Mouse (Mus musculus) CH12.LX (cell line): ENCODE results near the gene St7. TPM values are rescaled to one million over a fixed set of nuclear protein-coding genes. Genes with fewer than 3 reads are reported as not detected.

Experiments
- DNase-seq: peaks from one replicate; pipeline ENCODE4 v3.0.0-alpha.2; 2013; ENCODE audit errors: extremely low read depth
- H3K27ac ChIP-seq: 2 replicates; pipeline ENCODE4 v1.5.1; 2012; ENCODE audit warnings: low read depth, mild to moderate bottlenecking, control low read depth, moderate library complexity; ENCODE audit not compliant: insufficient read depth
- H3K27me3 ChIP-seq: replicated peaks from 2 replicates; pipeline ENCODE3; 2012; ENCODE audit warnings: inconsistent platforms
- H3K36me3 ChIP-seq, 2 experiments: replicated peaks in 1 of 2; 2 replicates each; pipeline versions ENCODE3 to v1.6.1; 2012; ENCODE audit warnings: inconsistent platforms in 1 of 2, low read length in 1 of 2, mild to moderate bottlenecking in 1 of 2, mixed read lengths in 1 of 2, moderate library complexity in 1 of 2; ENCODE audit not compliant: control insufficient read depth in 1 of 2, insufficient read depth in 1 of 2
- H3K4me1 ChIP-seq, 2 experiments: 2 replicates each; pipeline ENCODE4 v1.6.1; 2012; ENCODE audit warnings: inconsistent platforms in 1 of 2, moderate library complexity in 1 of 2; ENCODE audit not compliant: insufficient read depth in 2 of 2, control insufficient read depth in 1 of 2
- H3K4me2 ChIP-seq: 2 replicates; pipeline ENCODE4 v1.6.1; 2012; ENCODE audit warnings: low read depth, mild to moderate bottlenecking, control low read depth; ENCODE audit not compliant: poor library complexity, insufficient read depth, severe bottlenecking
- H3K4me3 ChIP-seq, 3 experiments: fragments of 150-350 bp in 1 of 3; sonication (generic) in 1 of 3; replicated peaks in 1 of 3; 2 replicates each; pipeline versions ENCODE3 to v1.5.1; 2011 to 2012; ENCODE audit warnings: low read depth in 2 of 3, low read length in 2 of 3, mild to moderate bottlenecking in 2 of 3, moderate library complexity in 2 of 3, control low read depth in 1 of 3, improper control_type of control experiment in 1 of 3, inconsistent platforms in 1 of 3, mixed read lengths in 1 of 3; ENCODE audit not compliant: poor library complexity in 1 of 3
- H3K79me2 ChIP-seq: replicated peaks from 2 replicates; pipeline ENCODE4 v1.6.1; 2012; ENCODE audit warnings: mild to moderate bottlenecking, moderate library complexity; ENCODE audit not compliant: control insufficient read depth, poor library complexity, insufficient read depth, severe bottlenecking; ENCODE audit errors: extremely low read depth
- H3K9ac ChIP-seq: 2 replicates; pipeline ENCODE4 v1.6.1; 2012; ENCODE audit warnings: low read depth, mild to moderate bottlenecking, control low read depth, moderate library complexity; ENCODE audit not compliant: insufficient read depth
- H3K9me3 ChIP-seq: replicated peaks from 2 replicates; pipeline ENCODE3; 2012; ENCODE audit warnings: low read length, inconsistent platforms, mixed read lengths
- CHD1 ChIP-seq: IDR thresholded peaks from 2 replicates; pipeline ENCODE4 v1.6.1; 2012; ENCODE audit warnings: low read depth, low read length, improper control_type of control experiment, inconsistent platforms
- CHD2 ChIP-seq: IDR thresholded peaks from 2 replicates; pipeline ENCODE4 v1.6.1; 2011; ENCODE audit warnings: low read length, improper control_type of control experiment
- E2F4 ChIP-seq: IDR thresholded peaks from 2 replicates; pipeline ENCODE4 v1.6.1; 2011; ENCODE audit warnings: low read depth, low read length, improper control_type of control experiment; ENCODE audit not compliant: insufficient replicate concordance
- ELF1 ChIP-seq: IDR thresholded peaks from 2 replicates; pipeline ENCODE4 v1.6.1; 2014; ENCODE audit warnings: low read depth, mild to moderate bottlenecking, inconsistent platforms, low read length, improper control_type of control experiment
- EP300 ChIP-seq: IDR thresholded peaks from 2 replicates; pipeline ENCODE4 v1.6.1; 2011; ENCODE audit warnings: low read length, improper control_type of control experiment
- GABPA ChIP-seq: IDR thresholded peaks from 2 replicates; pipeline ENCODE4 v1.6.1; 2012; ENCODE audit warnings: low read depth, low read length, improper control_type of control experiment, inconsistent platforms; ENCODE audit not compliant: insufficient replicate concordance
- HCFC1 ChIP-seq: IDR thresholded peaks from 2 replicates; pipeline ENCODE4 v1.6.1; 2012; ENCODE audit warnings: low read depth, mild to moderate bottlenecking, inconsistent platforms, low read length, improper control_type of control experiment
- IRF4 ChIP-seq: IDR thresholded peaks from 2 replicates; pipeline ENCODE4 v1.6.1; 2014; ENCODE audit warnings: low read depth, mild to moderate bottlenecking, inconsistent platforms, low read length, improper control_type of control experiment
- JUND ChIP-seq: conservative IDR thresholded peaks from 2 replicates; pipeline ENCODE4 v1.6.1; 2011; ENCODE audit warnings: low read depth, low read length, improper control_type of control experiment
- MAFK ChIP-seq: IDR thresholded peaks from 2 replicates; pipeline ENCODE4 v1.6.1; 2011; ENCODE audit warnings: low read length, improper control_type of control experiment; ENCODE audit not compliant: insufficient replicate concordance
- MEF2A ChIP-seq: IDR thresholded peaks from 2 replicates; pipeline ENCODE4 v1.6.1; 2014; ENCODE audit warnings: low read depth, mild to moderate bottlenecking, inconsistent platforms, low read length, improper control_type of control experiment, borderline replicate concordance
- MXI1 ChIP-seq: IDR thresholded peaks from 2 replicates; pipeline ENCODE4 v1.6.1; 2011; ENCODE audit warnings: mild to moderate bottlenecking, low read depth, low read length, improper control_type of control experiment
- NELFE ChIP-seq: IDR thresholded peaks from 2 replicates; pipeline ENCODE4 v1.6.1; 2011; ENCODE audit warnings: low read depth, low read length, improper control_type of control experiment
- NRF1 ChIP-seq: IDR thresholded peaks from 2 replicates; pipeline ENCODE4 v1.6.1; 2014; ENCODE audit warnings: low read depth, mild to moderate bottlenecking, inconsistent platforms, low read length, improper control_type of control experiment, moderate library complexity
- SIN3A ChIP-seq: IDR thresholded peaks from 2 replicates; pipeline ENCODE4 v1.6.1; 2012; ENCODE audit warnings: low read length, improper control_type of control experiment, inconsistent platforms
- TBP ChIP-seq: conservative IDR thresholded peaks from 2 replicates; pipeline ENCODE4 v1.6.1; 2011; ENCODE audit warnings: low read depth, low read length, improper control_type of control experiment
- TCF12 ChIP-seq: IDR thresholded peaks from 2 replicates; pipeline ENCODE4 v1.6.1; 2014; ENCODE audit warnings: low read depth, mild to moderate bottlenecking, inconsistent platforms, low read length, improper control_type of control experiment
- USF1 ChIP-seq: IDR thresholded peaks from 2 replicates; pipeline ENCODE4 v1.6.1; 2014; ENCODE audit warnings: low read depth, mild to moderate bottlenecking, inconsistent platforms, low read length, improper control_type of control experiment
- USF2 ChIP-seq: conservative IDR thresholded peaks from 2 replicates; pipeline ENCODE4 v1.6.1; 2011; ENCODE audit warnings: low read depth, low read length, improper control_type of control experiment
- ZMIZ1 ChIP-seq: IDR thresholded peaks from 2 replicates; pipeline ENCODE4 v1.6.1; 2012; ENCODE audit warnings: low read depth, mild to moderate bottlenecking, inconsistent platforms, low read length, improper control_type of control experiment
- ZNF384 ChIP-seq: IDR thresholded peaks from 2 replicates; pipeline ENCODE4 v1.6.1; 2012; ENCODE audit warnings: low read depth, low read length, improper control_type of control experiment, inconsistent platforms
- dilution Hi-C: fragments of 300-500 bp; cut with MboI; formaldehyde crosslinking; loops from 2 replicates; pipeline ENCODE4 v1.14.3; 2020; ENCODE audit warnings: low sequenced_read_pairs; ENCODE audit not compliant: extremely low pct_unique_long_range_greater_than_20kb, extremely low pct_ligation_motif_present
- in situ Hi-C: fragments of 300-500 bp; cut with MboI; formaldehyde crosslinking; loops from 3 replicates; pipeline ENCODE4 v1.14.3; 2019; ENCODE audit warnings: low sequenced_read_pairs, low pct_ligation_motif_present, low pct_unique_long_range_greater_than_20kb, mixed read lengths
- polyA plus RNA-seq: library from polyadenylated mRNA; unstranded; fragments of >175 nt; gene quantifications from 2 replicates; pipeline ENCODE4 v1.2.1, GENCODE M21; 2012; ENCODE audit warnings: low read depth; ENCODE audit not compliant: insufficient read length
- total RNA-seq, 2 experiments: library from RNA; depleted of rRNA; stranded (reverse); fragments of 300-350 nt in 1 of 2; fragments of >200 nt in 1 of 2; gene quantifications; 2 replicates each; pipeline ENCODE4 v1.2.3; 2012 to 2014

Gene St7
- total and polyA plus RNA-seq, 3 experiments, result 33.9 to 64.1 (median 35.3) TPM

DNA sequence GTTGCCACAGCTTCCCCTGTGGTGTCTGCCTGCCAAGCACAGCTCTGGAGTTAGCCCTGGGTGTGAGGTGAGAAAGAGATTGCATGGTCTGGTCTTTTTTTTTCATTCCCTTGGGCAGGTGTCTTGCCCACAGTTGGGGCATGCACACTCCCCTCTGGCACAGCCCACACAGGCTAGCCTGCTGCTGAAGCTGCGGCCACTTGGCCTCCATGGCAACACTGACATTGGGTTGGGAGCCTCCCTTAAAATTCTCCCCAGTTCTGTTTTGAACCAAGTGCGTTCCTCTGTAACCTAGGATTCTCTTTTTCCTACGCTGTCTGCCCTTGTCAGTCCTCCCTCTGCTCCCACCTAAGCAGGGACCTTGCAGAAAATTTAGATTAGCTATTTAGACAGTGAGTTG is 213.0 kb downstream of the St7 start:
- no peak overlapping the region for H3K4me3 ChIP-seq
- peaks cover 12 to 58% of the 10 kb centered on the region in 2 experiments for H3K36me3 ChIP-seq
- H3K4me2 ChIP-seq, result no peak overlapping the region
- H3K27ac ChIP-seq, result no peak overlapping the region
- DNase-seq, result no peak
- H3K27me3 ChIP-seq, result no peaks in the 10 kb centered on the region
- dilution Hi-C loops, result no loop called here
- no peaks in the 10 kb centered on the region for H3K9me3 ChIP-seq
- H3K9ac ChIP-seq, result no peak overlapping the region
- in situ Hi-C loops, result loop anchor here (25.0 kb wide), 1 partner anchor 457 kb away; no protein-coding TSS in a partner anchor
- TF ChIP-seq CHD1, result no peak
- no peak for TF ChIP-seq ZNF384
- no peak for TF ChIP-seq MAFK
- TF ChIP-seq IRF4, result no peak
- no peak for TF ChIP-seq ZMIZ1
- TF ChIP-seq JUND, result no peak
- no peak for TF ChIP-seq GABPA
- no peak for TF ChIP-seq CHD2
- no peak for TF ChIP-seq NELFE
- no peak for TF ChIP-seq USF1
- TF ChIP-seq E2F4, result no peak
- no peaks in the 10 kb centered on the region for H3K79me2 ChIP-seq
- no peaks in the 10 kb centered on the region for H3K4me1 ChIP-seq

DNA sequence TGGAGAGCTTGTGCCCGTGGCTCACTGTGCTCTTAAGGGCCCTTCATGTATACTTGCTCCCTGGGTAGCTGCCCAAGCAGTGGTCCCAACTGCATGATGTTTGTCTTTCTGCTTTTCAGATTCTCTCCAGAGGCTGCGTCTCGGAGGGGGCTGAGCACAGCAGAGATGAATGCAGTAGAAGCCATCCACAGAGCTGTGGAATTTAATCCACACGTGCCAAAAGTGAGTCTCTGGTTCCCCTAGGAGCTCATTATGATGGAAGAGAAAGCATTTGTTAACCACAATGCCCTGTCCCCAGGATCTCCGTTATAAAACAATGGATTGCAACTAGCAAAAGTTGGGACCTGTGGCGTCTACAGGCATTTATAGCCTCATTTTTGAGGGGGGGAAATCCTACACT is 213.6 kb downstream of the St7 start:
- dilution Hi-C loops, result no loop called here
- Histone ChIP-seq H3K4me2 (no peak overlapping the region), H3K9me3 (no peaks in the 10 kb centered on the region), H3K79me2 (no peaks in the 10 kb centered on the region), H3K27me3 (no peaks in the 10 kb centered on the region), H3K36me3 (peaks cover 12 to 63% of the 10 kb centered on the region in 2 experiments), H3K4me1 (no peaks in the 10 kb centered on the region), H3K27ac (no peak overlapping the region), H3K9ac (no peak overlapping the region), H3K4me3 (no peak overlapping the region)
- in situ Hi-C loops, result loop anchor here (25.0 kb wide), 1 partner anchor 456 kb away; no protein-coding TSS in a partner anchor
- no peak for DNase-seq
- TF ChIP-seq USF1 (no peak), NELFE (no peak), USF2 (no peak), MXI1 (no peak)

DNA sequence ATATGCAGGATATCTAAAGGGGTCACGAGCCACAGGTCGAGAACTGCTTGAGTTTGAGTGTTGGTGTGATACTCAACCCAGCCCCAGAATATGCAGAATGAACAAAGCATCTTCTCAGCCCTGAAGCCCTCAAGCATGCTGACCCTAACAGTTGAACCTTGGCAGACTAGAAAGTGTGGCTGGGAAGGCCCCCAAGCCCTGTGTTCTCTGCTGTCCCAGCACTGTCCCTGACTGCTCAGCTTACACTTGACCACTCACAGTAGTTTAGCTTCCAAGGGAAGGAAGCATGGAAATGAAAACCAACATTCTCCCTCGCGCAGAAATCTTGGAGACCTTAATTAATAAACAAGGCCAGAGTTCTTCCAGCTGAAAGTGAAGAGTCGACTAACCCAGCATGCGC is 219.6 kb downstream of the St7 start:
- Histone ChIP-seq H3K4me1 (no peaks in the 10 kb centered on the region), H3K79me2 (no peaks in the 10 kb centered on the region), H3K4me3 (no peak overlapping the region), H3K36me3 (peaks cover 16 to 71% of the 10 kb centered on the region in 2 experiments), H3K4me2 (no peak overlapping the region), H3K27ac (no peak overlapping the region), H3K9ac (no peak overlapping the region), H3K9me3 (no peaks in the 10 kb centered on the region), H3K27me3 (no peaks in the 10 kb centered on the region)
- in situ Hi-C loops (loop anchor here (25.0 kb wide), 1 partner anchor 450 kb away; no protein-coding TSS in a partner anchor), dilution Hi-C loops (no loop called here)
- no peak for TF ChIP-seq TBP
- no peak for TF ChIP-seq ZMIZ1
- no peak for TF ChIP-seq TCF12
- TF ChIP-seq IRF4, result no peak
- no peak for TF ChIP-seq HCFC1
- TF ChIP-seq USF2, result no peak
- TF ChIP-seq EP300, result no peak
- TF ChIP-seq MEF2A, result no peak
- no peak for TF ChIP-seq NRF1
- no peak for TF ChIP-seq MXI1
- no peak for TF ChIP-seq SIN3A
- TF ChIP-seq ELF1, result no peak
- no peak for TF ChIP-seq JUND
- no peak for DNase-seq
